9 mouse cellular contexts compared by ENCODE assay signal in the genomic region with DNA sequence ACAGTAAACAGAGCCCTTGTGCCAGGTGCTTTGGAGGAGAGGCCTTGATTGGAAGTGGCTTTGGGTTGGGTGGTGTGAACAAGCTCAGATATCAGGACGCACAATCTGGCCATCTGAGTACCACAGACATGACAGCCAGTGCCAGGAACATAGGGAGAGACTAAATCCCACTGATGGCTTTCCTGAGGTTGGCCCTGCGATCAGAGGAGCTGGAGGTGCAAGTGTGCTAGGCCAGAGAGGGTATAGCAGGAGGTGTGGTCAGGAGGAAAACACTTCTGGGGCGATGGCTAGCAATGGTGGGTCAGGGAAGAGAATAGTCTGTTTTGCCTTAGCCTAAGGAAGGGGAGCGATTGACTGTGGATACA. TPM values are rescaled to one million over a fixed set of nuclear protein-coding genes. Genes with fewer than 3 reads are reported as not detected.
DNase-seq lines count a peak whose midpoint lies in the region; ATAC-seq and TF ChIP-seq lines count a peak whose summit lies in the region.
"Had no signal": no experiment of that assay in that cellular context is flagged by ENCODE, and none has a peak within 500 bp of the region (broad histone marks: within the 10 kb centered on the region; RNA-seq: fewer than 3 reads in every experiment).

No protein-coding gene starts in this region.

- H3K9me3 ChIP-seq in heart, embryonic 10.5 days: no peaks in the 10 kb centered on the region
- H3K9me3 ChIP-seq in forebrain, embryonic 16.5 days (ENCODE audit: control insufficient read depth, low read length): no peaks in the 10 kb centered on the region
- 0 out of 2 replicates have a peak, but pooled peaks cover 5% of the 10 kb centered on the region for H3K9me3 ChIP-seq in midbrain, embryonic 10.5 days (replicated peaks)

- H3K27me3 ChIP-seq in heart, embryonic 10.5 days (ENCODE audit: insufficient read depth, poor library complexity, severe bottlenecking): peaks cover 67% of the 10 kb centered on the region
- H3K27me3 ChIP-seq in forebrain, embryonic 16.5 days (replicated peaks; ENCODE audit: control insufficient read depth, insufficient read depth, low read length): no peaks in the 10 kb centered on the region
- peaks cover 47% of the 10 kb centered on the region for H3K27me3 ChIP-seq in midbrain, embryonic 10.5 days (ENCODE audit: low read depth, poor library complexity, severe bottlenecking)
- no peaks in the 10 kb centered on the region for H3K27me3 ChIP-seq in kidney, adult 2 months (replicated peaks; ENCODE audit: control insufficient read depth, insufficient read depth, low read length)

- no peak for TF ChIP-seq CTCF in kidney, adult 2 months (conservative IDR thresholded peaks at IDR 0.05; ENCODE audit: insufficient read depth, insufficient read length, low read depth, low read length)

- WGBS in heart, embryonic 10.5 days: 46% methylated on average over 4 of the region's 4 CpGs
- 46% methylated on average over 4 of the region's 4 CpGs for WGBS in forebrain, embryonic 16.5 days
- WGBS in midbrain, embryonic 10.5 days: 54% methylated on average over 4 of the region's 4 CpGs
- WGBS in kidney, adult 2 months: 50% methylated on average over 4 of the region's 4 CpGs

- no peak overlapping the region for H3K27ac ChIP-seq in heart, embryonic 10.5 days
- H3K27ac ChIP-seq in forebrain, embryonic 16.5 days (ENCODE audit: low read length): no peak overlapping the region
- no peak overlapping the region for H3K27ac ChIP-seq in midbrain, embryonic 10.5 days (replicated peaks)
- no peak overlapping the region for H3K27ac ChIP-seq in kidney, adult 2 months (ENCODE audit: insufficient read depth, low read depth, low read length)

- peak overlapping the region; percentile 93 for H3K4me2 ChIP-seq in forebrain, embryonic 16.5 days (ENCODE audit: low read length)

- H3K4me1 ChIP-seq in heart, embryonic 10.5 days: peaks cover 30% of the 10 kb centered on the region
- H3K4me1 ChIP-seq in forebrain, embryonic 16.5 days (replicated peaks; ENCODE audit: control insufficient read depth, insufficient read depth, low read length): peaks cover 28% of the 10 kb centered on the region
- peaks cover 34% of the 10 kb centered on the region for H3K4me1 ChIP-seq in midbrain, embryonic 10.5 days
- no peaks in the 10 kb centered on the region for H3K4me1 ChIP-seq in kidney, adult 2 months (ENCODE audit: control insufficient read depth, insufficient read depth, low read length)

- no peak for TF ChIP-seq POLR2A in kidney, adult 2 months (IDR thresholded peaks at IDR 0.05; ENCODE audit: low read depth, low read length)

- H3K9ac ChIP-seq in forebrain, embryonic 16.5 days (replicated peaks; ENCODE audit: low read depth, low read length): peak overlapping the region; percentile 87

- H3K36me3 ChIP-seq in heart, embryonic 10.5 days: no peaks in the 10 kb centered on the region
- H3K36me3 ChIP-seq in forebrain, embryonic 16.5 days (ENCODE audit: control insufficient read depth, insufficient read depth): peaks cover 22% of the 10 kb centered on the region
- peaks cover 31% of the 10 kb centered on the region for H3K36me3 ChIP-seq in midbrain, embryonic 10.5 days
- H3K36me3 ChIP-seq in kidney, adult 2 months (ENCODE audit: control insufficient read depth, insufficient read depth, low read length): no peaks in the 10 kb centered on the region

- no peak for ATAC-seq in forebrain, embryonic 16.5 days
- no peak for ATAC-seq in granulocyte monocyte progenitor cell, adult 5-6 weeks (replicated peaks; ENCODE audit: poor library complexity, severe bottlenecking)
- ATAC-seq in erythroblast, adult 5-6 weeks (replicated peaks; ENCODE audit: low FRiP score, poor library complexity, severe bottlenecking): no peak

- peak overlapping the region; percentile 59 for H3K4me3 ChIP-seq in heart, embryonic 10.5 days
- H3K4me3 ChIP-seq in forebrain, embryonic 16.5 days (replicated peaks; ENCODE audit: low read length): peak overlapping the region; percentile 84
- peak overlapping the region; percentile 65 for H3K4me3 ChIP-seq in midbrain, embryonic 10.5 days
- no peak overlapping the region for H3K4me3 ChIP-seq in kidney, adult 2 months (ENCODE audit: insufficient read depth, low read depth, low read length)

- no peak for DNase-seq in heart, embryonic 10.5 days (ENCODE audit: low spot score)
- no peak for DNase-seq in heart, adult 9 months (ENCODE audit: low spot score in 2 of 2)
- DNase-seq in brain, adult 2 months (ENCODE audit: low read depth, low spot score): peak; percentile 36
- no peak for DNase-seq in midbrain, embryonic 10.5 days (ENCODE audit: low spot score)
- no peak for DNase-seq in kidney, adult 2 months

RNA-seq across cellular contexts. Expression of a gene that starts 1.3 kb away (rescaled TPM):
- 2.6 and 6.1 TPM in 2 replicates for polyA plus RNA-seq in heart, embryonic 10.5 days (2016; fragmentation: Nextera tagmentation; extraction: Ambion mirVana)
- 38.8 and 46.9 TPM in 2 replicates for polyA plus RNA-seq in forebrain, embryonic 16.5 days (2015; fragmentation: Nextera tagmentation; extraction: Ambion mirVana)
- 19.0 and 22.0 TPM in 2 replicates for polyA plus RNA-seq in midbrain, embryonic 10.5 days (2016; fragmentation: Nextera tagmentation; extraction: Ambion mirVana)
- total RNA-seq in granulocyte monocyte progenitor cell, adult 5-6 weeks (2014; fragmentation: Nextera tagmentation): 0.17 TPM in 1 of 2 replicates, not detected in the other
- total RNA-seq in granulocyte monocyte progenitor cell, adult 5-6 weeks (2017): not detected in 2 replicates
- not detected in 2 replicates for total RNA-seq in erythroblast, adult 5-6 weeks (2015; ENCODE audit: low replicate concordance)
- total RNA-seq in erythroblast, adult 5-6 weeks (2017; ENCODE audit: low replicate concordance): 1.0 TPM in 1 of 2 replicates, not detected in the other
- polyA plus RNA-seq in kidney, adult 2 months (2012; rRNA removed): 0.27 and 0.41 TPM in 2 replicates
- total RNA-seq: heart, adult 18-20 months had no signal

RNA-seq across cellular contexts. Expression of a gene that starts 30.8 kb away (rescaled TPM):
- polyA plus RNA-seq in heart, embryonic 10.5 days (2016; fragmentation: Nextera tagmentation; extraction: Ambion mirVana): 32.7 and 33.5 TPM in 2 replicates
- polyA plus RNA-seq in forebrain, embryonic 16.5 days (2015; fragmentation: Nextera tagmentation; extraction: Ambion mirVana): 20.2 and 21.5 TPM in 2 replicates
- polyA plus RNA-seq in midbrain, embryonic 10.5 days (2016; fragmentation: Nextera tagmentation; extraction: Ambion mirVana): 58.0 and 61.3 TPM in 2 replicates
- total RNA-seq in granulocyte monocyte progenitor cell, adult 5-6 weeks (2014; fragmentation: Nextera tagmentation): 6.5 and 11.1 TPM in 2 replicates
- 6.1 and 22.6 TPM in 2 replicates for total RNA-seq in granulocyte monocyte progenitor cell, adult 5-6 weeks (2017)
- 1.0 and 1.9 TPM in 2 replicates for total RNA-seq in erythroblast, adult 5-6 weeks (2015; ENCODE audit: low replicate concordance)
- 7.5 and 8.2 TPM in 2 replicates for total RNA-seq in erythroblast, adult 5-6 weeks (2017; ENCODE audit: low replicate concordance)
- 1.0 and 1.3 TPM in 2 replicates for polyA plus RNA-seq in kidney, adult 2 months (2012; rRNA removed)

RNA-seq across cellular contexts. Expression of a gene that starts 40.9 kb away (rescaled TPM):
- 511 and 613 TPM in 2 replicates for polyA plus RNA-seq in heart, embryonic 10.5 days (2016; fragmentation: Nextera tagmentation; extraction: Ambion mirVana)
- polyA plus RNA-seq in forebrain, embryonic 16.5 days (2015; fragmentation: Nextera tagmentation; extraction: Ambion mirVana): 30.6 and 35.2 TPM in 2 replicates
- 80.0 and 96.6 TPM in 2 replicates for polyA plus RNA-seq in midbrain, embryonic 10.5 days (2016; fragmentation: Nextera tagmentation; extraction: Ambion mirVana)
- total RNA-seq in granulocyte monocyte progenitor cell, adult 5-6 weeks (2014; fragmentation: Nextera tagmentation): 161 and 242 TPM in 2 replicates
- total RNA-seq in granulocyte monocyte progenitor cell, adult 5-6 weeks (2017): 84.6 and 103 TPM in 2 replicates
- total RNA-seq in erythroblast, adult 5-6 weeks (2015; ENCODE audit: low replicate concordance): 111 and 139 TPM in 2 replicates
- total RNA-seq in erythroblast, adult 5-6 weeks (2017; ENCODE audit: low replicate concordance): 75.3 and 179 TPM in 2 replicates
- polyA plus RNA-seq in kidney, adult 2 months (2012; rRNA removed): 195 and 229 TPM in 2 replicates

RNA-seq across cellular contexts. Expression of a gene that starts 47.0 kb away (rescaled TPM):
- 956 and 1,505 TPM in 2 replicates for polyA plus RNA-seq in heart, embryonic 10.5 days (2016; fragmentation: Nextera tagmentation; extraction: Ambion mirVana)
- polyA plus RNA-seq in forebrain, embryonic 16.5 days (2015; fragmentation: Nextera tagmentation; extraction: Ambion mirVana): 426 and 444 TPM in 2 replicates
- polyA plus RNA-seq in midbrain, embryonic 10.5 days (2016; fragmentation: Nextera tagmentation; extraction: Ambion mirVana): 278 and 293 TPM in 2 replicates
- total RNA-seq in granulocyte monocyte progenitor cell, adult 5-6 weeks (2014; fragmentation: Nextera tagmentation): not detected in 2 replicates
- 0.46 TPM in 1 of 2 replicates, not detected in the other for total RNA-seq in granulocyte monocyte progenitor cell, adult 5-6 weeks (2017)
- 6.9 and 9.0 TPM in 2 replicates for total RNA-seq in erythroblast, adult 5-6 weeks (2015; ENCODE audit: low replicate concordance)
- 3.6 and 3.9 TPM in 2 replicates for total RNA-seq in erythroblast, adult 5-6 weeks (2017; ENCODE audit: low replicate concordance)
- polyA plus RNA-seq in kidney, adult 2 months (2012; rRNA removed): 221 and 233 TPM in 2 replicates
